Mouse (Mus musculus) bone marrow, adult 2 months (tissue): ENCODE measurements around the gene Lrrc58.

Experiments
- CTCF ChIP-seq: fragments of 200-500 bp; IDR thresholded peaks from 2 replicates; pipeline ENCODE4 v1.5.1; 2011; ENCODE audit warnings: low read length, control low read depth; ENCODE audit not compliant: control insufficient read depth, insufficient read depth
- POLR2A ChIP-seq: fragments of 200-500 bp; IDR thresholded peaks from 2 replicates; pipeline ENCODE4 v1.6.1; 2011; ENCODE audit warnings: low read depth, mild to moderate bottlenecking, control low read depth, low read length, borderline replicate concordance; ENCODE audit not compliant: control insufficient read depth

GRCm38 (mm10) chr16:37854054-37854453 lies 14.1 kb upstream of the Lrrc58 start:
- TF ChIP-seq CTCF, result no peak
- no peak for TF ChIP-seq POLR2A
